Mouse (Mus musculus) limb, embryonic 14.5 days (tissue): ENCODE measurements around the gene Gm20390. TPM values are rescaled to one million over a fixed set of nuclear protein-coding genes. Genes with fewer than 3 reads are reported as not detected.

Source experiments
- ATAC-seq: fragments of 200-750 bp; cut with Nextera tagmentation; 2 replicates; pipeline ENCODE4 v1.8.0; 2017; ENCODE audit warnings: low read depth, moderate number of reproducible peaks, moderate TSS enrichment; ENCODE audit not compliant: low FRiP score
- DNase-seq: peaks from one replicate; pipeline ENCODE4 v3.0.0-alpha.2; 2015; ENCODE audit warnings: low spot score
- H3K27ac ChIP-seq: fragments of 300-500 bp; sonication (generic); replicated peaks from 2 replicates; pipeline ENCODE4 v1.5.1; 2014; ENCODE audit warnings: low read depth, mild to moderate bottlenecking, low read length, moderate library complexity, mixed read lengths
- H3K27me3 ChIP-seq: fragments of 300-500 bp; sonication (generic); 2 replicates; pipeline ENCODE4 v1.6.1; 2014; ENCODE audit warnings: low read length, mixed read lengths; ENCODE audit not compliant: control insufficient read depth, insufficient read depth
- H3K36me3 ChIP-seq: fragments of 300-500 bp; sonication (generic); 2 replicates; pipeline ENCODE4 v1.6.1; 2014; ENCODE audit warnings: mild to moderate bottlenecking, low read length, moderate library complexity, mixed read lengths; ENCODE audit not compliant: control insufficient read depth, insufficient read depth
- H3K4me1 ChIP-seq: fragments of 300-500 bp; sonication (generic); 2 replicates; pipeline ENCODE4 v1.6.1; 2014; ENCODE audit warnings: antibody characterized with exemption, low read length, mixed read lengths; ENCODE audit not compliant: control insufficient read depth, insufficient read depth
- H3K4me2 ChIP-seq: fragments of 300-500 bp; sonication (generic); replicated peaks from 2 replicates; pipeline ENCODE4 v1.6.1; 2014; ENCODE audit warnings: low read depth, mild to moderate bottlenecking, low read length, moderate library complexity; ENCODE audit not compliant: severe bottlenecking
- H3K4me3 ChIP-seq: fragments of 300-500 bp; sonication (generic); replicated peaks from 2 replicates; pipeline ENCODE4 v1.5.1; 2014; ENCODE audit warnings: low read length
- H3K9ac ChIP-seq: fragments of 300-500 bp; sonication (generic); 2 replicates; pipeline ENCODE4 v1.6.1; 2014; ENCODE audit warnings: mild to moderate bottlenecking, low read depth, low read length, moderate library complexity; ENCODE audit not compliant: severe bottlenecking
- H3K9me3 ChIP-seq: fragments of 300-500 bp; sonication (generic); 2 replicates; pipeline ENCODE4 v1.6.1; 2016; ENCODE audit warnings: low read length; ENCODE audit not compliant: control insufficient read depth
- POLR2A ChIP-seq: fragments of 200-500 bp; IDR thresholded peaks from 2 replicates; pipeline ENCODE4 v1.8.0; 2012; ENCODE audit warnings: inconsistent platforms, mild to moderate bottlenecking, moderate library complexity, borderline replicate concordance; ENCODE audit not compliant: insufficient read depth, insufficient read length; ENCODE audit errors: extremely low read depth
- WGBS: fragments of 180-500 bp; shearing (Covaris S2); extraction: QIAGEN DNeasy Blood & Tissue Kit; methylation state at CpG from one replicate; pipeline ENCODE4 v1.1.7; 2014; 5-methylcytosine and 5-hydroxymethylcytosine counted together
- polyA plus RNA-seq, 2 experiments: library from polyadenylated mRNA; depleted of rRNA in 1 of 2; stranded (reverse) in 1 of 2; unstranded in 1 of 2; fragments of >200 nt; fragmentation: Nextera tagmentation in 1 of 2; extraction: Ambion mirVana in 1 of 2; gene quantifications; 2 replicates each; pipeline versions ENCODE4 v1.2.1 to v1.2.3; 2012 to 2014

The Gm20390 gene
- polyA plus RNA-seq, 2 experiments, result 122 to 365 TPM

DNA sequence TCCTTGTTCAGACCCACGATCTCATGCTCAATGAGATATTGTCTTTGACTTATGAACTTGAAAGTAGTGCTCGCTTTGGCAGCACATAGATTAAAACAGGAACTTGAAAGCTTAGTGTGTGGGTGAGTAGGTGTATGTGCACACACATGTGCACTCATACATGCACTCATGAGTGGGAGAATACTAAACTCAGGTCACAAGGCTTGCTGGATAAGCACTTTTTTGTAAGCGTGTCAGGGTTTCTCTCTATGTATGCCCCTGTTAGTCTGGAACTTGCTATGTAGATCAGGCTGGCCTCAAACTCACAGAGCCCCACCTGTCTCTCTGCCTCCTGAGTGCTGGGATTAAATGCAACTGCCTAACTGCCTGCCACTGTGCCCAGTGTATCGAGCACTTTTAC is 18.9 kb upstream of the Gm20390 start:
- Histone ChIP-seq H3K4me1 (no peaks in the 10 kb centered on the region), H3K36me3 (no peaks in the 10 kb centered on the region), H3K27me3 (no peaks in the 10 kb centered on the region), H3K9ac (no peak overlapping the region), H3K4me2 (no peak overlapping the region), H3K4me3 (no peak overlapping the region), H3K27ac (no peak overlapping the region), H3K9me3 (no peaks in the 10 kb centered on the region)
- DNase-seq (no peak), ATAC-seq (no peak)
- TF ChIP-seq POLR2A, result no peak
- WGBS, result 81% methylated on average over 4 of the region's 4 CpGs

GRCm38 (mm10) chr11:93986298-93986697 is 18.2 kb upstream of the Gm20390 start:
- no peak for TF ChIP-seq POLR2A

GRCm38 (mm10) chr11:93985265-93985664 is 17.2 kb upstream of the Gm20390 start:
- DNase-seq (no peak), ATAC-seq (no peak)
- H3K4me1 ChIP-seq, result no peaks in the 10 kb centered on the region
- no peaks in the 10 kb centered on the region for H3K9me3 ChIP-seq
- no peak overlapping the region for H3K9ac ChIP-seq
- no peak overlapping the region for H3K4me3 ChIP-seq
- H3K27me3 ChIP-seq, result no peaks in the 10 kb centered on the region
- H3K27ac ChIP-seq, result no peak overlapping the region
- 79% methylated on average over 5 of the region's 5 CpGs for WGBS
- H3K4me2 ChIP-seq, result no peak overlapping the region
- no peak for TF ChIP-seq POLR2A
- no peaks in the 10 kb centered on the region for H3K36me3 ChIP-seq

More at GRCm38 (mm10) chr11:93986298-93986697, 18.2 kb upstream of the Gm20390 start:
- H3K27me3 ChIP-seq, result no peaks in the 10 kb centered on the region
- no peaks in the 10 kb centered on the region for H3K4me1 ChIP-seq
- no peak overlapping the region for H3K4me2 ChIP-seq
- no peak overlapping the region for H3K9ac ChIP-seq
- no peak overlapping the region for H3K27ac ChIP-seq
- ATAC-seq, result no peak
- no peaks in the 10 kb centered on the region for H3K36me3 ChIP-seq
- H3K4me3 ChIP-seq, result no peak overlapping the region
- no peaks in the 10 kb centered on the region for H3K9me3 ChIP-seq
- no peak for DNase-seq

DNA sequence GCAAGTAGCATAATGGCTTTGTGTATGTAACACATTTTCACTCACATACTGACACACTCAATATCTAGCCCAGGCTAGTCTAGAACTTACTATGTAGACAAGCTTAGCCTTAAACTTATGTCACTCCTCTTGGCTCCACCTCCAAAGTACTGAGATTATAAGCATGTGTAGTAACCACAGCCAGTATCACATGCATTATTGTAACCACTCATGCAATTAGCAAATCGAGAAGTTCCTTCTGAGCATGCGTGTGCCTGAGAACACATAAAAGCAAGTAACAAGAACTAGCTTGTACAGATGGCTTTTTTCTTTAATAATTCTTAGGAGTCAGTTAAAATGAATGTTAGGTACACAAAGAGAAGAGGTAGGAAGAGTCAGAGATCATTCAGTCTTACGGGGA is 16.5 kb upstream of the Gm20390 start:
- no peaks in the 10 kb centered on the region for H3K9me3 ChIP-seq
- no peak overlapping the region for H3K4me2 ChIP-seq
- DNase-seq (no peak), ATAC-seq (no peak)
- no peak overlapping the region for H3K9ac ChIP-seq
- WGBS, result 91% methylated on average over 3 of the region's 3 CpGs
- H3K4me1 ChIP-seq, result no peaks in the 10 kb centered on the region
- no peak for TF ChIP-seq POLR2A
- no peaks in the 10 kb centered on the region for H3K27me3 ChIP-seq
- no peaks in the 10 kb centered on the region for H3K36me3 ChIP-seq
- H3K27ac ChIP-seq, result no peak overlapping the region
- H3K4me3 ChIP-seq, result no peak overlapping the region

DNA sequence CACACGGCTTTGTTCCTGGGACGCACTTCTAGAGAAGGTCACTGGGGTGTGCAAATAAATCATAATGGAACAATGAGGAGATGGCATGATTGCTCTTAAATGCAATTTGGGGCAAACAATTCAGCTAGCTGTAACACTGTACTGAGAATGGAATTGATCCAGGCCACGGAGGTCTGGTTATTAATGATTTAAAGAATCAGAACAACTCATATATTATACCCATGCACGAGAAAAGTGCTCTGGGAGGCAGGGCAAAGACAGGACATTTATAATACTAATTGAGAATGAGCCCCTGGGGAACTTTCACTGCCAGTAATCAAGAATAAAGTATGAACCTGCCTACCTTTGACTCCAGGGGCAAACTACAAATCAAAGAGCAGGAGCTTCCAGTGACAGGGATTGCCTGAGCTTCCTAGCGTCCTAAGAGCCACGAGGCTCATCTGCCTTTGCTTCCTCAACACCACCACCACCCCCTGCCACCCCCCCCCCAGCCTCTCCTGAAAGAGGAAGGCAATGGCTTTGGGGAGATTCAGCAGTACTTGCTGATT is 11.5 kb upstream of the Gm20390 start:
- no peaks in the 10 kb centered on the region for H3K36me3 ChIP-seq
- H3K9me3 ChIP-seq, result no peaks in the 10 kb centered on the region
- ATAC-seq (no peak), DNase-seq (no peak)
- H3K4me1 ChIP-seq, result no peaks in the 10 kb centered on the region
- H3K4me2 ChIP-seq, result no peak overlapping the region
- no peak for TF ChIP-seq POLR2A
- H3K9ac ChIP-seq, result no peak overlapping the region
- 50% methylated on average over 6 of the region's 6 CpGs for WGBS
- H3K27me3 ChIP-seq, result no peaks in the 10 kb centered on the region
- H3K4me3 ChIP-seq, result no peak overlapping the region
- no peak overlapping the region for H3K27ac ChIP-seq

DNA sequence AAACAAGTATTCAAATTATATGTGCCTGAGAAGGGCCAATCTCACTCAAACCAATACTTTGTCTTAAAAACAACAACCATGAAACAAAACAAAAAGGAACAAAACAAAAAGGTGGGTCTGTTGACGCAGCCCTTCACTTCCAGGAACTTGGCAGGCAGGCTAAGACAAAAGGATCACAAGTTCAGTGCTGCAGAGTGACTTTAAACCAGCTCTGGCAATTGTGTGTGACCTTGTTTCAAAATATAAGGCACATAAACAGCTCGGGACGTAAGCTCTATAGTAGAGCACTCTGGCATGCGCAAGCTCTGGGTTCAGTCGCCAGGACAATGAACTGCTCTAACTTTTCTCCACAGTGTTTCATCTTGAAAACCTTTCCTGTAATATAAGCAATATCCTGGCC is 4.9 kb upstream of the Gm20390 start:
- no peak for TF ChIP-seq POLR2A
- no peak for DNase-seq
- Histone ChIP-seq H3K27me3 (no peaks in the 10 kb centered on the region), H3K27ac (no peak overlapping the region), H3K36me3 (no peaks in the 10 kb centered on the region), H3K9ac (no peak overlapping the region), H3K4me2 (no peak overlapping the region), H3K4me3 (no peak overlapping the region), H3K4me1 (no peaks in the 10 kb centered on the region), H3K9me3 (no peaks in the 10 kb centered on the region)
- WGBS, result 86% methylated on average over 5 of the region's 5 CpGs
- ATAC-seq, result no peak
